Mouse (Mus musculus) cerebellum, adult 18-20 months (tissue): ENCODE data around the gene Pla2g4c.

Experiments used
- DNase-seq, 2 experiments: peaks; one replicate each; pipeline ENCODE4 v3.0.0; 2021

The Pla2g4c gene

GRCm38 (mm10) chr7:13380588-13380987 lies 56.1 kb downstream of the Pla2g4c start:
- no peak for DNase-seq

DNA sequence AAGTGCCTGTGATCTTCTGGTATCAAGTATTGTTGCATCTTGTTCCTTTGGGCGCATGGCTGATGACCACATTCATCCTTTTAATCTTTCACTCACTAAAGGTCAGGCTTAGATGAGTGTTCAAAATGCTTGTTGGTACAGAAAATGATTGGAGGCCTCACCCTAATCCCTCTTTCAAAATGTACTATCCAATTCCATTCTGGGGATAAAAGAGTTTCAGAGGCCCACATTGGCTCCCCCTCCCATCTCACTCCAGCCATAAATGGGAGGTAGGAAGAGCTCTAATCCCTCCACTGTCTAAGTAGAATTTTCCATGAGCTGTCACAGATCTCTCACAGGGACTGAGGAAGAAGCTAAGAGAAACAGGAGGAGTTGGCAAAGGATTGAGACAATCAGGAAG lies 73.4 kb downstream of the Pla2g4c start, which contains the start of gene Cabp5:
Gene Cabp5, plus strand, starts transcription at position 301 of the 400 bp plus-strand sequence.
- no peak for DNase-seq
